Mouse (Mus musculus): ENCODE data around the gene Tmem52b. TPM values are rescaled to one million over a fixed set of nuclear protein-coding genes. Genes with fewer than 3 reads are reported as not detected.

Gene Tmem52b
- total and polyA plus RNA-seq, 3 experiments = not detected

GRCm38 (mm10) chr6:129543709-129544606, 31.6 kb downstream of the Tmem52b start:
- Histone ChIP-seq H3K27me3 (ENCODE audit: control insufficient read depth, insufficient read depth, low read length) (no peaks in the 10 kb centered on the region), H3K36me3 (ENCODE audit: control insufficient read depth, insufficient read depth, low read length) (peaks cover 9% of the 10 kb centered on the region), H3K27ac (no peak overlapping the region; the same call in 1 of the 2 replicates), H3K9ac (ENCODE audit: low read depth, low read length) (no peak overlapping the region), H3K4me3 (no peak overlapping the region), H3K79me2 (replicated peaks; ENCODE audit: control insufficient read depth, insufficient read depth, low read length) (no peaks in the 10 kb centered on the region), H3K4me1 (ENCODE audit: control insufficient read depth, insufficient read depth, low read length) (peaks cover 3% of the 10 kb centered on the region)
- DNase-seq = peak; percentile 55 to 68
- peak; percentile 99; the same call in 1 of the 2 replicates for TF ChIP-seq CTCF (IDR thresholded peaks at IDR 0.05)
- 0 out of 2 replicates have a peak, but pooled peaks have one; percentile 25 for TF ChIP-seq EP300 (IDR thresholded peaks at IDR 0.05; ENCODE audit: insufficient read depth, low read depth, low read length)
- 0 out of 2 replicates have a peak, but pooled peaks have one; percentile 24 for TF ChIP-seq POLR2A (IDR thresholded peaks at IDR 0.05; ENCODE audit: insufficient read depth, low read depth, low read length)
- 45% methylated on average over 6 of the region's 6 CpGs for WGBS
- intact Hi-C loops (cut with DNase I) = no loop called here

GRCm38 (mm10) chr6:129547277-129547676, 34.9 kb downstream of the Tmem52b start:
- TF ChIP-seq CTCF (IDR thresholded peaks at IDR 0.05) (no peak), POLR2A (IDR thresholded peaks at IDR 0.05; ENCODE audit: insufficient read depth, low read depth, low read length) (no peak), EP300 (IDR thresholded peaks at IDR 0.05; ENCODE audit: insufficient read depth, low read depth, low read length) (no peak)
- no peak overlapping the region for H3K9ac ChIP-seq (ENCODE audit: low read depth, low read length)
- H3K27me3 ChIP-seq (ENCODE audit: control insufficient read depth, insufficient read depth, low read length) = no peaks in the 10 kb centered on the region
- H3K27ac ChIP-seq = no peak overlapping the region
- H3K4me1 ChIP-seq (ENCODE audit: control insufficient read depth, insufficient read depth, low read length) = peaks cover 3% of the 10 kb centered on the region
- intact Hi-C loops (cut with DNase I) = no loop called here
- H3K79me2 ChIP-seq (replicated peaks; ENCODE audit: control insufficient read depth, insufficient read depth, low read length) = no peaks in the 10 kb centered on the region
- H3K4me3 ChIP-seq = no peak overlapping the region
- 79% methylated on average over 2 of the region's 2 CpGs for WGBS
- DNase-seq = no peak
- peaks cover 9% of the 10 kb centered on the region for H3K36me3 ChIP-seq (ENCODE audit: control insufficient read depth, insufficient read depth, low read length)

- Histone ChIP-seq H3K27ac (no peak overlapping the region), H3K79me2 (replicated peaks; ENCODE audit: control insufficient read depth, insufficient read depth, low read length) (no peaks in the 10 kb centered on the region), H3K4me3 (no peak overlapping the region), H3K36me3 (ENCODE audit: control insufficient read depth, insufficient read depth, low read length) (peaks cover 2% of the 10 kb centered on the region), H3K9ac (ENCODE audit: low read depth, low read length) (no peak overlapping the region), H3K4me1 (ENCODE audit: control insufficient read depth, insufficient read depth, low read length) (peaks cover 3% of the 10 kb centered on the region), H3K27me3 (ENCODE audit: control insufficient read depth, insufficient read depth, low read length) (no peaks in the 10 kb centered on the region)
- DNase-seq = no peak
- TF ChIP-seq CTCF (IDR thresholded peaks at IDR 0.05) = no peak
- no peak for TF ChIP-seq POLR2A (IDR thresholded peaks at IDR 0.05; ENCODE audit: insufficient read depth, low read depth, low read length)
- no peak for TF ChIP-seq EP300 (IDR thresholded peaks at IDR 0.05; ENCODE audit: insufficient read depth, low read depth, low read length)
- WGBS = 68% methylated on average over 3 of the region's 3 CpGs
- intact Hi-C loops (cut with DNase I) = no loop called here
Observed at GRCm38 (mm10) chr6:129548009-129548408, 35.7 kb downstream of the Tmem52b start.

DNA sequence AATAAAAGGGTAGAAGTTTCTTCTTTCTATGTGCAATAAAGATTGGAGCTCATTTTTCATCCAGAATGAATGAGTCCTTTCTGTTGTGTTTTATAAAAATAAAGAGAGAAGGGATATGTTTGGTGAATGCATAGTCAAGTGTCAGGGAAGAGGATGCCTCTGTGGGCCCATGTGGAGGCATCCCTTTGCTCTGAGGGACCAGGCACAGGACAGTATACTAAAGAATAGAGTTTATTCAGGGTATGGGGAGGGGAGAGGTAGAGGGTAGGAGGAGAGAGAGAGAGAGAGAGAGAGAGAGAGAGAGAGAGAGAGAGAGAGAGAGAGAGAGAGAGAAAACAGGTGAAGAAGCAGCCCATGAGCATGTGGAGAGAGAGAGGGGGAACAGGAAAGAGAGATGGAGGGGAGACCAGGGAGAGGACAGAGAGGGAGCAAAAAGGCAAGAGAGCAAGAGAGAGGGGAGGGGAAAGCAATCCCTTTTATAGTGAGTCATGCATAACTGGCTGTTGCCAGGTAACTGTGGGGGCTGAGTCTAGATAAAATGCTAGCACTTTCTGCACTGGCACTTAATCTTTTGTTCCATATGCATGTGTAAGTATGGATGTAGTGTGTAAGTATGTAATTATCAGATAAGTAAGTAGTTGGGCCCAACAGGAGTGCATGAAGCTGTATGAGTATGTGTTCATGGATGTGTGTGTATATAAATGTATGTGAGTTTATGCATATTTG, 45.1 kb downstream of the Tmem52b start:
- Histone ChIP-seq H3K9ac (ENCODE audit: low read depth, low read length) (no peak overlapping the region), H3K27ac (no peak overlapping the region), H3K4me3 (no peak overlapping the region), H3K36me3 (ENCODE audit: control insufficient read depth, insufficient read depth, low read length) (no peaks in the 10 kb centered on the region), H3K4me1 (ENCODE audit: control insufficient read depth, insufficient read depth, low read length) (no peaks in the 10 kb centered on the region), H3K79me2 (replicated peaks; ENCODE audit: control insufficient read depth, insufficient read depth, low read length) (no peaks in the 10 kb centered on the region), H3K27me3 (ENCODE audit: control insufficient read depth, insufficient read depth, low read length) (no peaks in the 10 kb centered on the region)
- DNase-seq = no peak
- intact Hi-C loops (cut with DNase I) = loop anchor here (2.0 kb wide), 1 partner anchor 39 kb away; no protein-coding TSS in a partner anchor
- TF ChIP-seq POLR2A (IDR thresholded peaks at IDR 0.05; ENCODE audit: insufficient read depth, low read depth, low read length) (no peak), EP300 (IDR thresholded peaks at IDR 0.05; ENCODE audit: insufficient read depth, low read depth, low read length) (no peak)

GRCm38 (mm10) chr6:129558946-129559640, 46.7 kb downstream of the Tmem52b start:
- TF ChIP-seq CTCF (IDR thresholded peaks at IDR 0.05) (peak; percentile 87), POLR2A (IDR thresholded peaks at IDR 0.05; ENCODE audit: insufficient read depth, low read depth, low read length) (no peak), EP300 (IDR thresholded peaks at IDR 0.05; ENCODE audit: insufficient read depth, low read depth, low read length) (0 out of 2 replicates have a peak, but pooled peaks have one; percentile 41)
- Histone ChIP-seq H3K27me3 (ENCODE audit: control insufficient read depth, insufficient read depth, low read length) (no peaks in the 10 kb centered on the region), H3K36me3 (ENCODE audit: control insufficient read depth, insufficient read depth, low read length) (no peaks in the 10 kb centered on the region), H3K27ac (no peak overlapping the region), H3K4me1 (ENCODE audit: control insufficient read depth, insufficient read depth, low read length) (no peaks in the 10 kb centered on the region), H3K9ac (ENCODE audit: low read depth, low read length) (no peak overlapping the region), H3K79me2 (replicated peaks; ENCODE audit: control insufficient read depth, insufficient read depth, low read length) (no peaks in the 10 kb centered on the region), H3K4me3 (no peak overlapping the region)
- whole genome bisulfite sequencing = 13% methylated on average over 12 of the region's 12 CpGs
- DNase-seq = peak; percentile 43 to 73
- intact Hi-C loops (cut with DNase I) = loop anchor here (1.0 to 2.0 kb wide), 2 partner anchors 40 to 166 kb away; no protein-coding TSS in a partner anchor
